In genomic region chr2:38591751-38592459, GRCm38 (mm10) we compare ENCODE assay signal across 8 mouse cellular contexts. TPM values are rescaled to one million over a fixed set of nuclear protein-coding genes. Genes with fewer than 3 reads are reported as not detected.
A peak's percentile ranks its signal among the peaks of the same experiment; 100 is the strongest.
DNase-seq lines count a peak whose midpoint lies in the region; ATAC-seq and TF ChIP-seq lines count a peak whose summit lies in the region.

No protein-coding gene starts in this region.

- intact Hi-C loops in heart, postnatal 10 days (cut with DNase I) = loop anchor here (2.0 to 5.0 kb wide), 3 partner anchors 80 to 665 kb away; partner anchors contain the start of gene Nek6
- intact Hi-C loops in left cerebral cortex, postnatal 25 days (cut with DNase I) = loop anchor here (2.0 to 5.0 kb wide), 3 partner anchors 80 to 665 kb away; partner anchors contain the start of gene Nek6

- WGBS in heart, embryonic 11.5 days (ENCODE audit: insufficient replicate concordance) = 69% methylated on average over 6 of the region's 6 CpGs
- 59% methylated on average over 6 of the region's 6 CpGs for WGBS in embryonic facial prominence, embryonic 15.5 days
- 80% methylated on average over 6 of the region's 6 CpGs for whole genome bisulfite sequencing in thymus, adult 2 months

- H3K9ac ChIP-seq in heart, embryonic 11.5 days (ENCODE audit: low read depth, low read length) = no peak overlapping the region
- H3K9ac ChIP-seq in embryonic facial prominence, embryonic 15.5 days = no peak overlapping the region

- no peak overlapping the region for H3K27ac ChIP-seq in heart, embryonic 11.5 days (ENCODE audit: low read depth, low read length)
- no peak overlapping the region for H3K27ac ChIP-seq in embryonic facial prominence, embryonic 15.5 days (replicated peaks)
- H3K27ac ChIP-seq in thymus, adult 2 months (ENCODE audit: control insufficient read depth, insufficient read depth, low read length) = no peak overlapping the region

- H3K4me2 ChIP-seq in heart, embryonic 11.5 days = no peak overlapping the region
- H3K4me2 ChIP-seq in embryonic facial prominence, embryonic 15.5 days (replicated peaks) = no peak overlapping the region

- peaks cover 16% of the 10 kb centered on the region for H3K36me3 ChIP-seq in heart, embryonic 11.5 days (ENCODE audit: control insufficient read depth, insufficient read depth, low read length)
- H3K36me3 ChIP-seq in embryonic facial prominence, embryonic 15.5 days = peaks cover 39% of the 10 kb centered on the region
- peaks cover 18% of the 10 kb centered on the region for H3K36me3 ChIP-seq in thymus, adult 2 months (ENCODE audit: control insufficient read depth, insufficient read depth, low read length)

- peak; percentile 21 to 39 for DNase-seq in heart, postnatal 10 days
- DNase-seq in 3T3-L1 (ENCODE audit: low read depth, low spot score) = peak; percentile 54
- peak; percentile 44 for DNase-seq in Muller cell, postnatal 12 days (ENCODE audit: inconsistent ontology term)
- DNase-seq in left cerebral cortex, postnatal 25 days (ENCODE audit: low spot score in 2 of 2) = peak; percentile 60 to 75
- no peak for DNase-seq in urinary bladder, postnatal 14 days (ENCODE audit: low spot score)
- no peak for DNase-seq in thymus, adult 2 months

- H3K4me1 ChIP-seq in heart, embryonic 11.5 days (ENCODE audit: control insufficient read depth, insufficient read depth, low read length) = peaks cover 13% of the 10 kb centered on the region
- H3K4me1 ChIP-seq in embryonic facial prominence, embryonic 15.5 days = peaks cover 3% of the 10 kb centered on the region; the same call in 1 of the 2 replicates
- H3K4me1 ChIP-seq in thymus, adult 2 months (replicated peaks; ENCODE audit: control insufficient read depth, insufficient read depth, low read length) = no peaks in the 10 kb centered on the region

- ATAC-seq in heart, embryonic 11.5 days (replicated peaks; ENCODE audit: insufficient number of reproducible peaks, low FRiP score, low TSS enrichment) = no peak
- ATAC-seq in embryonic facial prominence, embryonic 15.5 days (ENCODE audit: insufficient number of reproducible peaks, low FRiP score, low TSS enrichment, low read depth) = 0 out of 2 replicates have a peak, but pooled peaks have one; percentile 39

- no peaks in the 10 kb centered on the region for H3K27me3 ChIP-seq in heart, embryonic 11.5 days (ENCODE audit: control insufficient read depth, insufficient read depth, low read length)
- no peaks in the 10 kb centered on the region for H3K27me3 ChIP-seq in embryonic facial prominence, embryonic 15.5 days
- H3K27me3 ChIP-seq in thymus, adult 2 months (ENCODE audit: control insufficient read depth, insufficient read depth, low read length) = no peaks in the 10 kb centered on the region

- TF ChIP-seq CTCF in thymus, adult 2 months (IDR thresholded peaks at IDR 0.05; ENCODE audit: borderline replicate concordance, control insufficient read depth, extremely low read depth, insufficient read depth, low read length, poor library complexity) = no peak

- no peak for TF ChIP-seq POLR2A in thymus, adult 2 months (IDR thresholded peaks at IDR 0.05; ENCODE audit: control insufficient read depth, extremely low read depth, insufficient read depth, low read length, poor library complexity)

- H3K4me3 ChIP-seq in heart, embryonic 11.5 days (ENCODE audit: low read depth, low read length) = no peak overlapping the region
- H3K4me3 ChIP-seq in embryonic facial prominence, embryonic 15.5 days (replicated peaks) = no peak overlapping the region
- H3K4me3 ChIP-seq in thymus, adult 2 months (ENCODE audit: control insufficient read depth, insufficient read depth, low read length) = no peak overlapping the region

- no peaks in the 10 kb centered on the region for H3K9me3 ChIP-seq in heart, embryonic 11.5 days (replicated peaks; ENCODE audit: control insufficient read depth, low read length)
- H3K9me3 ChIP-seq in embryonic facial prominence, embryonic 15.5 days (replicated peaks) = no peaks in the 10 kb centered on the region

RNA-seq across cellular contexts. Expression of gene Psmb7, which starts 52.0 kb away (rescaled TPM):
- total RNA-seq in heart, postnatal 10 days (2021) = 100 to 1,000 TPM; 253 to 257 TPM
- 254 and 263 TPM in 2 replicates for polyA plus RNA-seq in heart, embryonic 11.5 days (2014; fragmentation: Nextera tagmentation; extraction: Ambion mirVana)
- polyA plus RNA-seq in embryonic facial prominence, embryonic 15.5 days (2015; fragmentation: Nextera tagmentation; extraction: Ambion mirVana) = 222 and 228 TPM in 2 replicates
- 100 to 1,000 TPM; 213 to 217 TPM for total RNA-seq in left cerebral cortex, postnatal 25 days (2021)
- polyA plus RNA-seq in thymus, adult 2 months (2012; rRNA removed) = 81.7 and 99.0 TPM in 2 replicates

Comparison
In these comparisons a context has a peak if more than half of its experiments do, and no peak if none do; other contexts are left out.
1. DNase-seq: peak in heart, postnatal 10 days (2 of 2), 3T3-L1 (single experiment), Muller cell, postnatal 12 days (single experiment) and left cerebral cortex, postnatal 25 days (2 of 2); none in urinary bladder, postnatal 14 days (single experiment) and thymus, adult 2 months (single experiment).